10 mouse cellular contexts compared by ENCODE assay signal in the genomic region with DNA sequence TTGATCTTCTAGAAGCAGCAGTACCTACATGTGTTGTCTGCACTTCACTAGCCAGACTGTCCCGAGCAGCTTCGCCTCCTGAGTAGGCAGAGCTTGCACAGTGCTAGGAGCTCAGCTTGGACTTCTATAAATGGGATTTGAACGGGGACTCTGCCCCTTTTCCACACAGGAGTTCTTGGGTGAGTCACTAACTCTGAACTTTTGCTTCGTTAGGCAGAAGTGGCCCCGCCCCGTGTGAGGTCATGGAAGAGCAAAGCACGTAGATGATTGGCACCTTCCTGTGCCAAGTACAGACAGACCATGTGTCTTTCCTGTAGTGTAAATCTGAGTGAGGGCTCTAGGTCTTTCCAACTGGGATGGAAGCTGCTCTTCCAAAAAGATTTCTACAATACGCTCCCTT.
DNase-seq lines count a peak whose midpoint lies in the region; ATAC-seq and TF ChIP-seq lines count a peak whose summit lies in the region.
"Had no signal": no experiment of that assay in that cellular context is flagged by ENCODE, and none has a peak within 500 bp of the region (broad histone marks: within the 10 kb centered on the region; RNA-seq: fewer than 3 reads in every experiment).

No protein-coding gene starts in this region.

- H3K27ac ChIP-seq in kidney, embryonic 14.5 days (ENCODE audit: low read depth, low read length) = no peak overlapping the region
- H3K27ac ChIP-seq in midbrain, postnatal 0 days (ENCODE audit: low read depth, low read length) = no peak overlapping the region
- H3K27ac ChIP-seq: liver, embryonic 13.5 days had no signal

- WGBS in kidney, embryonic 14.5 days = 82% methylated on average over 8 of the region's 8 CpGs
- WGBS in midbrain, postnatal 0 days = 92% methylated on average over 8 of the region's 8 CpGs

- H3K4me3 ChIP-seq in kidney, embryonic 14.5 days (ENCODE audit: low read length) = no peak overlapping the region
- no peak overlapping the region for H3K4me3 ChIP-seq in midbrain, postnatal 0 days (ENCODE audit: low read depth, low read length)
- H3K4me3 ChIP-seq: liver, embryonic 13.5 days had no signal

- no peak for ATAC-seq in kidney, embryonic 14.5 days (ENCODE audit: low FRiP score, low TSS enrichment)
- ATAC-seq in activated CD4-positive, CD25-positive, alpha-beta regulatory T cell, adult 4 months = peak; percentile 60
- no peak for ATAC-seq in midbrain, postnatal 0 days (ENCODE audit: low FRiP score)
- ATAC-seq: hindbrain, embryonic 16.5 days had no signal

- peaks cover 21% of the 10 kb centered on the region; the same call in 1 of the 2 replicates for H3K36me3 ChIP-seq in kidney, embryonic 14.5 days (ENCODE audit: control insufficient read depth, insufficient read depth, low read length)
- peaks cover 61% of the 10 kb centered on the region for H3K36me3 ChIP-seq in midbrain, postnatal 0 days (ENCODE audit: insufficient read depth, low read length)
- H3K36me3 ChIP-seq: liver, embryonic 13.5 days had no signal

- DNase-seq in kidney, adult 11 months = peak; percentile 69
- peak; percentile 68 for DNase-seq in CD4-positive helper T cell, adult 2 months (ENCODE audit: low read depth, low spot score)
- peak; percentile 42 for DNase-seq in kidney, postnatal 14 days
- no peak for DNase-seq in spleen, postnatal 4 days (ENCODE audit: low spot score in 2 of 2)
- DNase-seq in midbrain, postnatal 0 days (ENCODE audit: low spot score) = no peak
- DNase-seq in embryo, embryonic 9.5 days (ENCODE audit: extremely low spot score) = no peak
- DNase-seq: liver, embryonic 13.5 days had no signal

- H3K27me3 ChIP-seq in kidney, embryonic 14.5 days (ENCODE audit: control insufficient read depth, insufficient read depth, low read length) = no peaks in the 10 kb centered on the region
- H3K27me3 ChIP-seq in midbrain, postnatal 0 days (ENCODE audit: insufficient read depth, low read length) = no peaks in the 10 kb centered on the region
- H3K27me3 ChIP-seq: liver, embryonic 13.5 days had no signal

- no peaks in the 10 kb centered on the region for H3K9me3 ChIP-seq in kidney, embryonic 14.5 days (ENCODE audit: control insufficient read depth, low read length)
- H3K9me3 ChIP-seq in midbrain, postnatal 0 days (ENCODE audit: low read length) = no peaks in the 10 kb centered on the region
- H3K9me3 ChIP-seq: liver, embryonic 13.5 days had no signal

- H3K4me1 ChIP-seq in kidney, embryonic 14.5 days (ENCODE audit: control insufficient read depth, insufficient read depth, low read length) = peaks cover 4% of the 10 kb centered on the region; the same call in 1 of the 2 replicates
- H3K4me1 ChIP-seq in midbrain, postnatal 0 days (ENCODE audit: insufficient read depth, low read length) = no peaks in the 10 kb centered on the region

- H3K4me2 ChIP-seq in kidney, embryonic 14.5 days (replicated peaks; ENCODE audit: low read depth, low read length) = no peak overlapping the region
- H3K4me2 ChIP-seq in midbrain, postnatal 0 days (ENCODE audit: low read depth, low read length, poor library complexity, severe bottlenecking) = no peak overlapping the region
- H3K4me2 ChIP-seq: liver, embryonic 13.5 days had no signal

- no peak overlapping the region for H3K9ac ChIP-seq in kidney, embryonic 14.5 days (ENCODE audit: low read depth, low read length)
- H3K9ac ChIP-seq in midbrain, postnatal 0 days (replicated peaks; ENCODE audit: low read length, poor library complexity, severe bottlenecking) = no peak overlapping the region
- H3K9ac ChIP-seq: liver, embryonic 13.5 days had no signal

- TF ChIP-seq CTCF in midbrain, postnatal 0 days (IDR thresholded peaks at IDR 0.05) = no peak

Comparison
In these comparisons a context has a peak if more than half of its experiments do, and no peak if none do; other contexts are left out.
1. DNase-seq: peak in kidney, adult 11 months (single experiment), CD4-positive helper T cell, adult 2 months (single experiment) and kidney, postnatal 14 days (single experiment); none in spleen, postnatal 4 days (0 of 2), midbrain, postnatal 0 days (single experiment) and embryo, embryonic 9.5 days (single experiment).